Mouse (Mus musculus) liver, adult 2 months (tissue): ENCODE results near the gene Vsir.
A peak's percentile ranks its signal among the peaks of the same experiment; 100 is the strongest.

ENCODE experiments used
- CTCF ChIP-seq: fragments of 200-500 bp; IDR thresholded peaks from 2 replicates; pipeline ENCODE4 v1.5.1; 2011; ENCODE audit warnings: low read depth, low read length, control low read depth
- POLR2A ChIP-seq: fragments of 200-500 bp; IDR thresholded peaks from 2 replicates; pipeline ENCODE4 v1.6.1; 2011; ENCODE audit warnings: low read length, control low read depth; ENCODE audit not compliant: insufficient read depth; ENCODE audit errors: extremely low read depth

GRCm38 (mm10) chr10:60411794-60412193, 65.1 kb downstream of the Vsir start:
- TF ChIP-seq CTCF = peak; percentile 54
- TF ChIP-seq POLR2A = no peak
